Mouse (Mus musculus) kidney, embryonic 15.5 days (tissue): ENCODE measurements at regions not wholly inside any gene's neighbourhood (a gene's known extent, or its start where the extent isn't known, plus 50 kb on each side); places are given as distances from the start of the nearest gene placed in this dataset.
A peak's percentile ranks its signal among the peaks of the same experiment; 100 is the strongest.

Experiments
- ATAC-seq: fragments of 200-750 bp; cut with Nextera tagmentation; replicated peaks from 2 replicates; pipeline ENCODE4 v1.8.0; 2017; ENCODE audit warnings: moderate TSS enrichment; ENCODE audit not compliant: low FRiP score
- H3K27ac ChIP-seq: fragments of 300-500 bp; sonication (generic); 2 replicates; pipeline ENCODE4 v1.5.1; 2015; ENCODE audit warnings: mild to moderate bottlenecking, inconsistent platforms
- H3K27me3 ChIP-seq: fragments of 300-500 bp; sonication (generic); 2 replicates; pipeline ENCODE4 v1.6.1; 2015; ENCODE audit warnings: inconsistent platforms
- H3K36me3 ChIP-seq: fragments of 300-500 bp; sonication (generic); 2 replicates; pipeline ENCODE4 v1.6.1; 2015; ENCODE audit warnings: inconsistent platforms
- H3K4me1 ChIP-seq: fragments of 300-500 bp; sonication (generic); 2 replicates; pipeline ENCODE4 v1.6.1; 2015; ENCODE audit warnings: inconsistent platforms
- H3K4me2 ChIP-seq: fragments of 300-500 bp; sonication (generic); 2 replicates; pipeline ENCODE4 v1.6.1; 2015; ENCODE audit warnings: moderate library complexity, mild to moderate bottlenecking, inconsistent platforms
- H3K4me3 ChIP-seq: fragments of 300-500 bp; sonication (generic); replicated peaks from 2 replicates; pipeline ENCODE4 v1.5.1; 2015; ENCODE audit warnings: mild to moderate bottlenecking, inconsistent platforms
- H3K9ac ChIP-seq: fragments of 300-500 bp; sonication (generic); 2 replicates; pipeline ENCODE4 v1.6.1; 2015; ENCODE audit warnings: mild to moderate bottlenecking, inconsistent platforms
- H3K9me3 ChIP-seq: fragments of 300-500 bp; sonication (generic); replicated peaks from 2 replicates; pipeline ENCODE4 v1.6.1; 2016; ENCODE audit warnings: inconsistent platforms
- WGBS: fragments of 180-500 bp; shearing (Covaris S2); methylation state at CpG from one replicate; pipeline ENCODE4 v1.1.7; 2015; ENCODE audit warnings: mixed read lengths; 5-methylcytosine and 5-hydroxymethylcytosine counted together

DNA sequence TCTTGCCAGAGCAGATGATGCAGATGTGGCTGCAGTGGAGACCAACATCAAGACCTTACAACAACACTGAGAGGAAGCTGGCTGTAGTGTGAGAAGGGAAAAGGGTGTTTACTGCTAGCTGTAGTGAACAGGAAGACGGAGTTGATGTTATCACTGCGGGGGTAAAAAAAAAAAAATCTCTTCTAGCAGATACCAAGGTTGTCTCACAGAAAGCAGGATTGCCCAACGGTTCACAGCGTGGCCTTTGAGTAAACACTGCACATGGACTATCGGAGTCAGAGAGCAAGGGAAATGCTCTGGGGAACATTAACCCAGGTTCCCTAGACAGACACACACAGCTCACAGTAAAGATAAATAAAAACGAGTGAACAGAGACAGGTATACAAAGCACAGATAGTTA is 192.8 kb downstream of the Ly86 start:
- Histone ChIP-seq H3K9ac (no peak overlapping the region), H3K4me3 (no peak overlapping the region), H3K4me2 (no peak overlapping the region), H3K9me3 (no peaks in the 10 kb centered on the region), H3K27ac (no peak overlapping the region; the same call in 1 of the 2 replicates), H3K36me3 (no peaks in the 10 kb centered on the region), H3K27me3 (no peaks in the 10 kb centered on the region), H3K4me1 (peaks cover 30% of the 10 kb centered on the region)
- ATAC-seq = no peak
- 35% methylated on average over 6 of the region's 6 CpGs for WGBS

DNA sequence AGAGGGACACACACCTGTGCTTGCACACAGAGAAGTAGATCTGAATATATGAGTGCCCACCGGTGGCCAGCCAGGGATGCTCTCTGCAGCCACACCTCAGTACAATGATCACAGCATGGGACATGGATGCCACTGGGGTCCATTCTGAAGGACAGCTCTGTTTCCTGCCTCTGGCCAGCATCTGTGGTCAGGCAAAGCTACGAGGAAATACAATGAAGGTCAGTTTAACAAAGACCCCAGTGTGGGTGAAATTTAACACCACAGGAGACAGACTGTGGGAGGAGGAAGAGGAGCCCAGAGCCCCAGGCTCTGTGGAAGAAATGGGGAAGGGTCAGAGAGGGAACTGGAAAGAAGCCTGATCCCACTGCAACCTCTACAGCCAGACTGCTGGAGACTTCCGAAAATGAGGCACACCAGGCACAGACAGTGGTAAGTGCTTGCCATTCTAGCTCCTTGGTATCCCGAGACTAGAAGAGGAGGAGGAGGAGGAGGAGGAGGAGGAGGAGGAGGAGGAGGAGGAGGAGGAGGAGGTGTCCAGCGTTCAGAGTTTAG is 196.0 kb downstream of the Ly86 start:
- Histone ChIP-seq H3K36me3 (no peaks in the 10 kb centered on the region), H3K4me1 (peaks cover 31% of the 10 kb centered on the region), H3K27ac (no peak overlapping the region), H3K4me2 (no peak overlapping the region), H3K9ac (no peak overlapping the region), H3K9me3 (no peaks in the 10 kb centered on the region), H3K27me3 (no peaks in the 10 kb centered on the region), H3K4me3 (no peak overlapping the region)
- ATAC-seq = peak; percentile 24; the same call in 1 of the 2 replicates
- 13% methylated on average over 4 of the region's 5 CpGs for WGBS

DNA sequence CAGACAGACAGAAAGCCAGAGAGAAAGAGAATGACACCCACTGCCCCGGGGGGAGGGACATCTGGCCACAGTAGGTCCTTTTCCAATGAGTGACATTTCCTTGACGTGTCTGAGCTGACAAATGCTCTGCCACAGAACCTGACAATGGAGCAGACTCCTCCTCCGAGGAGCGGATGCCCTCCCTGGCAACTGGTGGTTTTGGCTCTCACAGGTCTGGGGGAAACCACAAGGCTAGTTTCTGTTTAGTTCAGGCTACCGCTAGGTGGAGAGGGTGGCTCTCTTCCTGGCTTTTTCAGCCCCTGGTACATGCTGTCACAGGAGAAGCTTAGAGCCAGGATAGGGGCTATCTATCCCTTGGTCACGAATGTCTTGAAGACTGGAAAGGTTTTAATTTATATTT is 196.7 kb downstream of the Ly86 start:
- WGBS = 4% methylated on average over 6 of the region's 6 CpGs
- 0 out of 2 replicates have a peak overlapping the region, but pooled peaks have one; percentile 48 for H3K27ac ChIP-seq
- no peak overlapping the region for H3K9ac ChIP-seq
- peak; percentile 73 for ATAC-seq
- no peak overlapping the region for H3K4me3 ChIP-seq
- H3K4me2 ChIP-seq = peak overlapping the region; percentile 47
- H3K36me3 ChIP-seq = no peaks in the 10 kb centered on the region
- no peaks in the 10 kb centered on the region for H3K27me3 ChIP-seq
- H3K9me3 ChIP-seq = no peaks in the 10 kb centered on the region
- peaks cover 31% of the 10 kb centered on the region for H3K4me1 ChIP-seq

DNA sequence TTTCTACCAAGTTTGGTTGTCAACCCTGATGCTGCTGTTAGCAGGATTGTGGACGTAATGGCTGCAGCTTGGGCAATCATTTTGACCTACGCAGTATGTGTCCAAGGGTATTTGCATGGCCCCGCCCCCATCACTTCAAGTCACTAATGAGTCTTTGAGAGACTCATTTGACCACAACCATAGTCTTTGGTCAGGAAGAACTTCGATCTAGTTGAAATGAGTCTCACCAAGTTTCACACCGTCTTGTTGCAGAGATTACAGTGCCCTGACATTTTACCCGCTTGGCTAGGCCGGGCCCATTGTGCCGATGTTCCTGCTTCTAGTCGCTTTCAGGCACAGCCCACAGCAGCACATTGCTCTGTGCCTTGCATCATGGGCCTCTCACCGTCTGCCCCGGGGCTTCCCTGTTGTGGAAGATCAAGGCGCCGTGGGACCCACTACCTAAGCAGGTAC is 197.8 kb downstream of the Ly86 start:
- 79% methylated on average over 13 of the region's 13 CpGs for WGBS
- H3K36me3 ChIP-seq = no peaks in the 10 kb centered on the region
- H3K27me3 ChIP-seq = no peaks in the 10 kb centered on the region
- 0 out of 2 replicates have a peak, but pooled peaks have one; percentile 2 for ATAC-seq
- no peak overlapping the region for H3K4me2 ChIP-seq
- peaks cover 26% of the 10 kb centered on the region for H3K4me1 ChIP-seq
- 0 out of 2 replicates have a peak overlapping the region, but pooled peaks have one; percentile 11 for H3K27ac ChIP-seq
- H3K9me3 ChIP-seq = no peaks in the 10 kb centered on the region
- H3K4me3 ChIP-seq = no peak overlapping the region
- no peak overlapping the region for H3K9ac ChIP-seq

DNA sequence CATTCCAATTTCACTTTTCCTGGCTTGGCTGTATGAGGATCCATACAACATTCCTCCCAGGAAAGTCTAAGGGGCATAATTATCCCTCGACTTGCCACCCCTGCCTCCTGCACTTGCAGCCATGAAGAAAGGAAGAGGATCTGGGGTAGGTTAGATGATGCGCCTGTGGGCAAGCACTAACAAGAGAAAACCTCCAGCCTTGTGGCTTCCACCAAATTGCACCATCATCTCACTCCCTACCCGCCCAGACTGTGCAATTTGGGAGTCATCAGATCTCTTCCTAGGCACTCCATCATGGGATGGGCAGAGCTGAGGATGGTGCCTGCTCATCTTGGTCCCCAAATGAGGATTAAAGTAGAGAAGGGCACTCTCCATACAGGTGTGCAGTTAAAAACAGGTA is 198.8 kb downstream of the Ly86 start:
- Histone ChIP-seq H3K4me3 (no peak overlapping the region), H3K27me3 (no peaks in the 10 kb centered on the region), H3K4me2 (no peak overlapping the region), H3K4me1 (peaks cover 24% of the 10 kb centered on the region), H3K9ac (no peak overlapping the region), H3K9me3 (no peaks in the 10 kb centered on the region), H3K27ac (no peak overlapping the region), H3K36me3 (no peaks in the 10 kb centered on the region)
- WGBS = 87% methylated on average over 3 of the region's 3 CpGs
- no peak for ATAC-seq

DNA sequence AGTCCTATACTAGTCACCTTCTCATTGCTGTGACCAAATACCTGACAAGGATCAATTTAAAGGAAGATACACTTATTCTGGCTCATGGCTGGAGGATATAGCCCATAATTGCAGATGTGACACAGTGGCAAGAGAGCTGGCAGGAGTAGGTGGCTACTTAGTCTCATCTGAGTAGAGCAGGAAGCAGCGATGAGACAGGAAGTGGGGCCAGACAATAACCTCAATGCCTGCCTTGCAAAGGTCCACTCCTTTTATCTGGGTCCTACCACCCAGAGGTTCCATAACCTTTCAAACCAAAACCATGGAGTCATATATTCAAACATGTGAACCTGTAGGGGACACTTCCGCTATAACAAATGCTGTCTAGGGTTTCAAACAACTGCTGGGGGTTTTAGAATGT is 199.7 kb downstream of the Ly86 start:
- WGBS = 84% methylated on average over 2 of the region's 2 CpGs
- no peaks in the 10 kb centered on the region for H3K36me3 ChIP-seq
- no peak for ATAC-seq
- H3K4me3 ChIP-seq = no peak overlapping the region
- H3K27me3 ChIP-seq = no peaks in the 10 kb centered on the region
- no peak overlapping the region for H3K4me2 ChIP-seq
- peaks cover 24% of the 10 kb centered on the region for H3K4me1 ChIP-seq
- H3K9ac ChIP-seq = no peak overlapping the region
- H3K27ac ChIP-seq = no peak overlapping the region
- no peaks in the 10 kb centered on the region for H3K9me3 ChIP-seq

DNA sequence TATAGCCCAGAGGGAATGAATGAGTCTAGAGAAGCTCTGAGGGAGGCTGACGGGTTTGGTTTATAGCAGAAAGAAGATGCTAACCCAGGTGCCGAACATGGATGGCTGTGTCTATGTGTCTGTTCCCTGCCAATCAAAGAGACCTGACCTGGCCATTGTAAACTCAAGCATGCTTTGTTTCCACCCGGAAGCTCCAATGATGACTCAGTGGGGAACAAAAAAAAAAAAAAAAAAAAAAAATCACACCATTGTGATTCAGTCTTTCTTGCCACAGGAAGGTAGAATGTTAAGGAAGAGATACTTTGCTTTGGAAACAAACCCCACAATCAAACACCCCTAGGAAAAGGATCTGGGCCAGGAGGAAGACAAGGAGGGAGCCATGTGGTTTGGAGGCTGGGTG is 201.5 kb downstream of the Ly86 start:
- 81% methylated on average over 3 of the region's 3 CpGs for WGBS
- Histone ChIP-seq H3K27ac (no peak overlapping the region), H3K9me3 (no peaks in the 10 kb centered on the region), H3K36me3 (no peaks in the 10 kb centered on the region), H3K4me1 (peaks cover 24% of the 10 kb centered on the region), H3K4me3 (no peak overlapping the region), H3K27me3 (no peaks in the 10 kb centered on the region), H3K9ac (no peak overlapping the region), H3K4me2 (no peak overlapping the region)
- ATAC-seq = no peak

DNA sequence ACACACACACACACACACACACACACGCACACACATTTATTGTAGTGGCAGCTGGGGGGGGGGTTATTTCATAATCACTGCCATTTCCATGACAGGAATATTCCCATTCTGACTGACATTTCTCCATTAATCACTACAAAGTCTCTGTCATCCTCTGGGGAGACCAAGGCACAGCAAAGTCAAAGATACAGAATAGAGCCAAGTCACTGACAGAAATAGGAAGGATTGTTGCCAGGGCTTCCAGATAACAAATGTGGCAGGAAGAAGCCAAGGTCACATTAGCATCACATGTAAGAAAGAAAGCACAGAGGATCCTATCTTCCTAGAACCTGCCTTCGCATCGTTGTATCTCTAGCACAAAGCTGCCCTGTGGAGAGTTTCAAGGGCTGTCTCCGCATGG is 205.6 kb downstream of the Ly86 start:
- no peaks in the 10 kb centered on the region for H3K36me3 ChIP-seq
- no peaks in the 10 kb centered on the region for H3K9me3 ChIP-seq
- ATAC-seq = no peak
- H3K9ac ChIP-seq = no peak overlapping the region
- WGBS = 75% methylated on average over 4 of the region's 4 CpGs
- H3K4me3 ChIP-seq = no peak overlapping the region
- H3K27ac ChIP-seq = no peak overlapping the region
- H3K27me3 ChIP-seq = no peaks in the 10 kb centered on the region
- H3K4me1 ChIP-seq = 0 out of 2 replicates have a peak, but pooled peaks cover 6% of the 10 kb centered on the region
- no peak overlapping the region for H3K4me2 ChIP-seq

DNA sequence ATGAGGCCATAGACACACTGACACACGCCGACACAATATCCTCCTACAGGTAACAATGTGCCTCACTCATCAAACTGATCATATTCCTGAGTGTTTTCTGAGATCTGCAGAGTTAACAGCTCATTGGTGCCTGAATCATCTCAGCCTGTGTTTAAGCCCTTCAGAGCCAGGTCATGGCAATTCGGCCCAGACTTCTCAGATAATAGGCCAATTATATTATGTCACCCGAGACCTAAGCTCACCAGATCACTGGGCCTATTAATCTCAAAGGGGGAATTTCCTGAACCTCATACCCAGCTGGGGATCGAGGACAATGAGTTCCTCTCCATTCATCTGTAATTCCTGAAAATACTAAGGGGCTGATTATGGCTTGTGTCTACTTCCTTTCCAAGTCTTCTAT is 208.4 kb downstream of the Ly86 start:
- Histone ChIP-seq H3K4me2 (no peak overlapping the region), H3K36me3 (no peaks in the 10 kb centered on the region), H3K27ac (no peak overlapping the region), H3K4me3 (no peak overlapping the region), H3K27me3 (no peaks in the 10 kb centered on the region), H3K9me3 (no peaks in the 10 kb centered on the region), H3K9ac (no peak overlapping the region), H3K4me1 (0 out of 2 replicates have a peak, but pooled peaks cover 12% of the 10 kb centered on the region)
- ATAC-seq = no peak
- 58% methylated on average over 5 of the region's 5 CpGs for WGBS

DNA sequence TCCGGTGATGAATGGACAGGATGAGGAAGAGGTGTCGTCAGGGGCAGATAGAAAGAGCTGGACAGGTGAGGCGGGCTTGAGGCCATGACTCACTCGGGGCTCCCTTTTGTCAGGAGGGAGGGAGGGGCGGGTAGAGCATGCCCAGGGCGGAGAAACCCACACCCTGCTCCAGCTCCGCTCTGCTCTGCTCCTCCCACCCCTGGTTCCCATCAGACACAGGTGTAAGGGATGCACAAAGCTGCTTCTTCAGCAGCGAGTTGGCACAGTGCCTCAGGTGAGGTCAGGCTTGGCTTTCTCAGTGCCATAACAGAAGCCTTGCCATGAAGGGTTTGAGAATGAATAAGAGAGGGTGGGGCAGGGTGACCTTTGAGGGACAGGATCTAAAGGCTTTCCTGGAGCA is 212.2 kb downstream of the Ly86 start:
- no peak for ATAC-seq
- Histone ChIP-seq H3K4me2 (no peak overlapping the region), H3K27ac (no peak overlapping the region), H3K4me3 (no peak overlapping the region), H3K9me3 (no peaks in the 10 kb centered on the region), H3K27me3 (no peaks in the 10 kb centered on the region), H3K9ac (no peak overlapping the region), H3K36me3 (no peaks in the 10 kb centered on the region), H3K4me1 (peaks cover 35% of the 10 kb centered on the region)
- WGBS = 73% methylated on average over 8 of the region's 8 CpGs

DNA sequence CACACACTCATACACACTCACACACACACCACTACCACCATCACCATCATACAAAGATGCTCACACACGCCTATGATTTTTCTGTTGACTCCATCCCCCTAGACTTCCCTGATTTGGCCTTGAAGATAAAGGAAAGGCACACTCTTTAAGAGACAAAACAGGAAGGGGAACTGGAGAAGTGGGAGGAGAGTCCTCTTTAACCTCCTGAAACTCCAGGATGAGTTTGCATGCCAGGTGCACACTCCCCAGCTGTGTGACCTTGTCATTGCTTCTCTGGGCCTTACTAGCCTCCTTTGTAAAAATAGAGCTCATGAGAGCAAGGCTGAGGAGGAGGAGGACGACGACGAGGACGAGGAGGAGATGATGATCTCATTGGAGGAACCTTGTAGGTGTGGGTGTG is 212.8 kb downstream of the Ly86 start:
- Histone ChIP-seq H3K4me1 (peaks cover 41% of the 10 kb centered on the region), H3K27ac (no peak overlapping the region), H3K9me3 (no peaks in the 10 kb centered on the region), H3K4me2 (no peak overlapping the region), H3K9ac (no peak overlapping the region), H3K36me3 (no peaks in the 10 kb centered on the region), H3K27me3 (no peaks in the 10 kb centered on the region), H3K4me3 (no peak overlapping the region)
- 62% methylated on average over 5 of the region's 5 CpGs for WGBS
- no peak for ATAC-seq

DNA sequence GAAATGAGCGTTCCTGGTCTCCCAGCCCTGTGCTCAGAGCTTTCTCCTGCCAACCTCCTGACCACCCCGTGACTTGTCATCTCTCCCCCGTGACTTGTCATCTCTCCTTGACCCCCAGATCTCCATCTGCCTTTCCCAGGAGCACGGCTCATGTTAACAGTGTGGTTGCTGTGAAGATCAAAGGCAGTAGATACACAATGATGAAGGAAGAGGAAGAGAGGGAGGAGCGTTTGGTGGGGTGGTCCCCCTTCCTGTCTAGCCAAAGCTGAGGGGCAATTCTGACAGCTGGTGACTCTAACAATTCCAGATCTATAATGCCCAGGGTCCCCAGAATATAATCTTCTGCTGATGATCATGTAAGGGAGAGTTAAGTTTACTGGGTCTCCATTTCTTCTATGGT is 214.0 kb downstream of the Ly86 start:
- no peak overlapping the region for H3K4me3 ChIP-seq
- H3K4me1 ChIP-seq = peaks cover 45% of the 10 kb centered on the region
- H3K36me3 ChIP-seq = no peaks in the 10 kb centered on the region
- H3K27ac ChIP-seq = no peak overlapping the region
- H3K9ac ChIP-seq = no peak overlapping the region
- H3K9me3 ChIP-seq = no peaks in the 10 kb centered on the region
- ATAC-seq = no peak
- WGBS = 47% methylated on average over 5 of the region's 5 CpGs
- H3K4me2 ChIP-seq = no peak overlapping the region
- H3K27me3 ChIP-seq = no peaks in the 10 kb centered on the region

DNA sequence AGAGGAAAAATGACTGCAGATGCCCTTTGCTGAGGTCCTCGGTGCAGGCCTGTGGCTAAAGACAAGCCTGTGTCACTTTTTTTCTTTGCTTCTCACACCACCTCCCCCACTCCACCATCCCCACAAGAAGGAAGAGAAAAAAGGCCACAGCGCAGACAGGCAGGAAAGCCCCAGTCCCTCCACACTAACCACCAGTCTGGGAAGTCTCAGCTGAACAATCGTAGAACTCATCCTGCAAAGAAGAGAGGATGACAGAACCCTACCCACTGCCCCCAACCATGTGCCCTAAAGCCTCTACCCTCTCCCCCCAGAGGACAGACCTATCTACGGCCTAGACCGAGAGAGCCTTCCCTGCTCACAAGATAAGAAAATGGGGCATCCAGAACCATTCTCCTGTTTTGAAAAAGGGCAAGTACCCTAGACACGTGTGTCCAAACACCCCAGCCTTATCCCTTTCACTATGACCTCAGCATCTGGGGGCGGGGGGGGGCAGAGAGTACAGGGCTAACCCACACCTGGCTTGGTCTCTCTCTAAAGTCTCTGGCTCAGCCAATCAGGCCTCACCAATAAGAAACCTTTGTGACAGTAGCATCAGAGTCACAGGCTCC is 214.8 kb downstream of the Ly86 start:
- H3K36me3 ChIP-seq = no peaks in the 10 kb centered on the region
- no peak overlapping the region for H3K27ac ChIP-seq
- H3K27me3 ChIP-seq = no peaks in the 10 kb centered on the region
- H3K4me3 ChIP-seq = no peak overlapping the region
- ATAC-seq = no peak
- 67% methylated on average over 7 of the region's 7 CpGs for WGBS
- no peaks in the 10 kb centered on the region for H3K9me3 ChIP-seq
- no peak overlapping the region for H3K9ac ChIP-seq
- no peak overlapping the region for H3K4me2 ChIP-seq
- H3K4me1 ChIP-seq = peaks cover 45% of the 10 kb centered on the region
